Mouse (Mus musculus): ENCODE measurements around the gene Ifi27l2a. TPM values are rescaled to one million over a fixed set of nuclear protein-coding genes. Genes with fewer than 3 reads are reported as not detected.

The Ifi27l2a gene
- total RNA-seq, 2 experiments from 2014 or later: 7.6 to 33.2 TPM

GRCm38 (mm10) chr12:103433430-103433829 lies 10.1 kb downstream of the Ifi27l2a start:
- no peak for DNase-seq
- intact Hi-C loops (cut with DNase I): no loop called here

GRCm38 (mm10) chr12:103426710-103427109 lies 16.8 kb downstream of the Ifi27l2a start:
- DNase-seq: no peak
- intact Hi-C loops (cut with DNase I): loop anchor here (1.0 to 10.0 kb wide), 2 partner anchors 66 to 218 kb away; no protein-coding TSS in a partner anchor

GRCm38 (mm10) chr12:103425729-103426470 lies 17.6 kb downstream of the Ifi27l2a start, which contains the start of gene Ddx24:
Gene Ddx24, minus strand, starts transcription at chr12:103425830.
- intact Hi-C loops (cut with DNase I): loop anchor here (1.0 to 10.0 kb wide), 2 partner anchors 66 to 219 kb away; no protein-coding TSS in a partner anchor
- peak; percentile 96 to 97 for DNase-seq

DNA sequence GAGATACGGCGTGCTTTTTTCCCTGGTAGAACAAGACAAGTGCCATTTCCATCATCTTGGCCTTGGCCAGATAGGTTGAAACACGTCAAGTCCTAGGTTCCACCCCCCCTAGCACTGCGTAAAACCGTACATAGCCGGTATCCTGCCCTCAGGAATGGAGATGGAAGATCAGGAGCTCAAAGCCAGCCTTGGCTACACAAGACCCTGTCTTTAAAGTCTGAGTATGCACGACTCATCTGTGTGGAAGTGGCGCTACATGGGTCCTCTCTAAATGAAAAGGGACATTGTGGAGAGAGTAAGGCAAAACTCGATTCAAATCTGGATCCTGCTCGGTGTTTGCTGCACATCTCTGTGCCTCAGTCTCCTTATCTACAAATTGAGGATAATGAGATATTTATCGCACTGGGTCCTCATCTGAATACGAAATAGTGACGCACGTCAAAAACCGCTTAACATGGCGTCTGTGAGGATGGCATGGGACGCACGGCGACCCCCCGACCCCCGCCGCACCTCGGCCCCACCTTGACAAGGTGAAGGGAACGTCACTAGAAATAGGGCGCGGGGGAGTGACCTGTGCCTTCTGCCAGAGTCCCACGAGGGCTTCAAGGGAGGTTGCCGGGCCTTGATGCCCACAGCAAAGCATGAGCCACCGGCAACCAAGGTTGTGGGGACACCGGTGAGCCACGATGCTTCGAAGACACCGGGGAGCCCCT lies 18.3 kb downstream of the Ifi27l2a start:
- no peak for DNase-seq
- intact Hi-C loops (cut with DNase I): loop anchor here (10.0 kb wide), 1 partner anchor 220 kb away; no protein-coding TSS in a partner anchor

GRCm38 (mm10) chr12:103408144-103408543 lies 35.3 kb downstream of the Ifi27l2a start:
- no peak for DNase-seq
- intact Hi-C loops (cut with DNase I): no loop called here

DNA sequence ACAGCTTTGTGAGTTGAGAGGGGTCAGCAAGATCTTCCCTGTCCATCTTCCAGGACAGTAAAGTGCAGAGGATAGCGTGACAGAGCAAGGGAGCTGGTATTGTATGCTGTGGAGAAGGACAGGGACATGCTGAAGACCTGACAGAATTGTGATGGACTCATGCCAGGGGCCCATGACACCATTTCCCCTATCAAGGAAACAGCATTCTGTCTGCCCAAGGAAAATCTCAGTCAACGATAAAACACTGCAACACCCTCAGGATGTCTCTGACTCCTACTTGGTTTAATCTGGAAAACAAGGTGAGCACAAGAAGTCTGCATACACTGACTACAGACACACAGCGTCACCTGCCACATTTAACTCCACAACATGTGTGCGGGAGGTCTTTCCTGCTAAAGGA lies 35.8 kb downstream of the Ifi27l2a start, which contains the start of gene 9330161L09Rik:
9330161L09Rik (minus strand) TSS at position 101 of the 400 bp plus-strand sequence.
- intact Hi-C loops (cut with DNase I): no loop called here
- DNase-seq: no peak

- intact Hi-C loops (cut with DNase I): no loop called here
- DNase-seq: no peak
Observed at GRCm38 (mm10) chr12:103404131-103404530, 39.3 kb downstream of the Ifi27l2a start.

- intact Hi-C loops (cut with DNase I): no loop called here
- DNase-seq: no peak
Observed at GRCm38 (mm10) chr12:103396751-103397150, 46.7 kb downstream of the Ifi27l2a start.

- DNase-seq: no peak
- intact Hi-C loops (cut with DNase I): no loop called here
Observed at GRCm38 (mm10) chr12:103395486-103396275, 47.8 kb downstream of the Ifi27l2a start.

DNA sequence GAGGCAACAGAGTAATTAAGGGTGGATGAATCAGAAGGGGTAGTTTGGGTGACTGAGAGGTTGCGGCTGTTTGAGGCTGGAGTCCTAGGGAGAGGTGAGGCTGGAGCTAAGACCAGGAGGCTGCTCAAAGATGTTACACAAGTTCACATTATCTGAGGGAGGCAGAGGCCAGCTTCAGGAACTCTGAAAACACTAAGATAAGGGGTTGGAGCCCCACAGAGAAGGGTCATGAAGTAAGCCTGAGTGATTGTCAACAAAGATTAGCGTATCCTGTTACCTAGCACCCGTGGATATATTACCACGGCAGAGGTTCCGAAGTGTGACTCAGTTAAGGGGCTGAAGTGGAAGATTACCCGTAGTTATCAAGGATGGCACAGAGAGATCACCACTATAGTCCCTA lies 50.0 kb downstream of the Ifi27l2a start:
- intact Hi-C loops (cut with DNase I): no loop called here
- DNase-seq: no peak

Other genes starting within 250 kb of the Ifi27l2a start
- gene Prima1, start 201.5 kb downstream of the Ifi27l2a start, total RNA-seq (2021): 10 to 100 TPM; 19.0 to 37.2 TPM
- not detected for gene Fam181a, start 132.7 kb downstream of the Ifi27l2a start, total RNA-seq (2021)
- 100 to 1,000 TPM; 344 to 526 TPM for gene Asb2, start 87.7 kb downstream of the Ifi27l2a start, total RNA-seq (2021)
- gene Otub2, start 55.0 kb downstream of the Ifi27l2a start, total RNA-seq (2021): 1 to 10 TPM; 1.8 to 4.5 TPM
- gene 9330161L09Rik, start 35.9 kb downstream of the Ifi27l2a start, total RNA-seq (2021): under 1 TPM in 1 of 2 experiments, not detected in 1; 0.71 TPM
- 10 to 100 TPM; 51.2 to 66.7 TPM for gene Ddx24, start 17.9 kb downstream of the Ifi27l2a start, total RNA-seq (2021)
- gene Ifi27, start 9.5 kb downstream of the Ifi27l2a start, total RNA-seq (2021): 10 to 100 TPM; 48.9 to 70.6 TPM
- not detected for gene Ifi27l2b, start 13.5 kb upstream of the Ifi27l2a start, total RNA-seq (2021)
- gene Ppp4r4, start 88.6 kb upstream of the Ifi27l2a start, total RNA-seq (2021): under 1 TPM; 0.15 to 0.25 TPM
- not detected for gene Serpina10, start 187.8 kb upstream of the Ifi27l2a start, total RNA-seq (2021)
- not detected for gene Serpina6, start 213.5 kb upstream of the Ifi27l2a start, total RNA-seq (2021)
- gene Serpina16, start 232.5 kb upstream of the Ifi27l2a start, total RNA-seq (2021): not detected